Mouse (Mus musculus): ENCODE data around the gene S1pr2. TPM values are rescaled to one million over a fixed set of nuclear protein-coding genes. Genes with fewer than 3 reads are reported as not detected.
"Not testable (repeated sequence)": the region's sequence is repeated elsewhere in the genome, so short reads cannot be mapped to it uniquely, and the experiment has no call there.

The S1pr2 gene
- polyA plus RNA-seq, 1 experiment: 3.4 TPM

- TF ChIP-seq POLR2A (IDR thresholded peaks at IDR 0.05; ENCODE audit: low read depth, low read length) (no peak), CTCF (IDR thresholded peaks at IDR 0.05; ENCODE audit: extremely low read depth, insufficient read depth, insufficient read length, insufficient replicate concordance) (no peak)
- Histone ChIP-seq H3K27ac (ENCODE audit: insufficient read depth, low read length) (peak overlapping the region; percentile 93), H3K4me3 (ENCODE audit: extremely low read depth, insufficient read depth, insufficient read length) (peak overlapping the region; percentile 66), H3K27me3 (ENCODE audit: control insufficient read depth, insufficient read depth, low read length) (no peaks in the 10 kb centered on the region), H3K4me1 (ENCODE audit: control insufficient read depth, insufficient read depth, insufficient read length) (peaks cover 12% of the 10 kb centered on the region; the same call in 1 of the 2 replicates), H3K36me3 (ENCODE audit: control insufficient read depth, insufficient read depth, low read length) (peaks cover 11% of the 10 kb centered on the region)
- peak in 1 of 2 experiments; percentile 36 for DNase-seq (ENCODE audit: low read depth in 1 of 2, low spot score in 2 of 2)
- 5% methylated on average over 17 of the region's 17 CpGs for WGBS
Measured at GRCm38 (mm10) chr9:21016331-21017176, 40.0 kb upstream of the S1pr2 start.

GRCm38 (mm10) chr9:21015571-21016130 is 39.1 kb upstream of the S1pr2 start, which contains the start of gene Icam1:
Gene Icam1, plus strand, starts transcription at chr9:21015985.
- peak in 1 of 2 experiments; percentile 86 for DNase-seq (ENCODE audit: low read depth in 1 of 2, low spot score in 2 of 2)
- peaks cover 4% of the 10 kb centered on the region for H3K36me3 ChIP-seq (ENCODE audit: control insufficient read depth, insufficient read depth, low read length)
- TF ChIP-seq CTCF (IDR thresholded peaks at IDR 0.05; ENCODE audit: extremely low read depth, insufficient read depth, insufficient read length, insufficient replicate concordance) (no peak), POLR2A (IDR thresholded peaks at IDR 0.05; ENCODE audit: low read depth, low read length) (peak; percentile 99)
- no peaks in the 10 kb centered on the region for H3K27me3 ChIP-seq (ENCODE audit: control insufficient read depth, insufficient read depth, low read length)
- 1% methylated on average over 30 of the region's 30 CpGs for WGBS
- H3K27ac ChIP-seq (ENCODE audit: insufficient read depth, low read length): peak within 1 kb of the TSS; percentile 93
- H3K4me1 ChIP-seq (ENCODE audit: control insufficient read depth, insufficient read depth, insufficient read length): peaks cover 12% of the 10 kb centered on the region; the same call in 1 of the 2 replicates
- peak within 1 kb of the TSS; percentile 66 for H3K4me3 ChIP-seq (ENCODE audit: extremely low read depth, insufficient read depth, insufficient read length)

- peak; percentile 61 to 86 for DNase-seq (ENCODE audit: low read depth in 1 of 2, low spot score in 2 of 2)
- H3K27me3 ChIP-seq (ENCODE audit: control insufficient read depth, insufficient read depth, low read length): no peaks in the 10 kb centered on the region
- TF ChIP-seq POLR2A (IDR thresholded peaks at IDR 0.05; ENCODE audit: low read depth, low read length) (no peak), CTCF (IDR thresholded peaks at IDR 0.05; ENCODE audit: extremely low read depth, insufficient read depth, insufficient read length, insufficient replicate concordance) (no peak)
- 0 out of 2 replicates have a peak, but pooled peaks cover 2% of the 10 kb centered on the region for H3K36me3 ChIP-seq (ENCODE audit: control insufficient read depth, insufficient read depth, low read length)
- peak overlapping the region; percentile 93 for H3K27ac ChIP-seq (ENCODE audit: insufficient read depth, low read length)
- WGBS: under 1% methylated on average over 29 of the region's 29 CpGs
- H3K4me1 ChIP-seq (ENCODE audit: control insufficient read depth, insufficient read depth, insufficient read length): peaks cover 12% of the 10 kb centered on the region; the same call in 1 of the 2 replicates
- H3K4me3 ChIP-seq (ENCODE audit: extremely low read depth, insufficient read depth, insufficient read length): peak overlapping the region; percentile 66
Measured at GRCm38 (mm10) chr9:21014691-21015570, 38.4 kb upstream of the S1pr2 start.

- no peak overlapping the region for H3K4me3 ChIP-seq (ENCODE audit: extremely low read depth, insufficient read depth, insufficient read length)
- 0% methylated on average over 1 of the region's 1 CpGs for WGBS
- TF ChIP-seq POLR2A (IDR thresholded peaks at IDR 0.05; ENCODE audit: low read depth, low read length) (no peak), CTCF (IDR thresholded peaks at IDR 0.05; ENCODE audit: extremely low read depth, insufficient read depth, insufficient read length, insufficient replicate concordance) (no peak)
- H3K4me1 ChIP-seq (ENCODE audit: control insufficient read depth, insufficient read depth, insufficient read length): peaks cover 6% of the 10 kb centered on the region; the same call in 1 of the 2 replicates
- peaks cover 6% of the 10 kb centered on the region for H3K36me3 ChIP-seq (ENCODE audit: control insufficient read depth, insufficient read depth, low read length)
- H3K27me3 ChIP-seq (ENCODE audit: control insufficient read depth, insufficient read depth, low read length): no peaks in the 10 kb centered on the region
- no peak for DNase-seq (ENCODE audit: low read depth in 1 of 2, low spot score in 2 of 2)
- no peak overlapping the region for H3K27ac ChIP-seq (ENCODE audit: insufficient read depth, low read length)
Measured at GRCm38 (mm10) chr9:21012368-21012767, 35.8 kb upstream of the S1pr2 start.

GRCm38 (mm10) chr9:21011846-21012312 is 35.3 kb upstream of the S1pr2 start:
- H3K27ac ChIP-seq (ENCODE audit: insufficient read depth, low read length): no peak overlapping the region

GRCm38 (mm10) chr9:21010939-21011541 is 34.5 kb upstream of the S1pr2 start:
- H3K27ac ChIP-seq (ENCODE audit: insufficient read depth, low read length); H3K4me1 ChIP-seq (ENCODE audit: control insufficient read depth, insufficient read depth, insufficient read length); H3K27me3 ChIP-seq (ENCODE audit: control insufficient read depth, insufficient read depth, low read length); H3K4me3 ChIP-seq (ENCODE audit: extremely low read depth, insufficient read depth, insufficient read length); DNase-seq (ENCODE audit: low read depth in 1 of 2, low spot score in 2 of 2): not testable (repeated sequence)
- 69% methylated on average over 9 of the region's 9 CpGs for WGBS
- peaks cover 14% of the 10 kb centered on the region for H3K36me3 ChIP-seq (ENCODE audit: control insufficient read depth, insufficient read depth, low read length)

More at GRCm38 (mm10) chr9:21011846-21012312, 35.3 kb upstream of the S1pr2 start:
- WGBS: 22% methylated on average over 5 of the region's 5 CpGs
- Histone ChIP-seq H3K4me1 (ENCODE audit: control insufficient read depth, insufficient read depth, insufficient read length) (peaks cover 2% of the 10 kb centered on the region; the same call in 1 of the 2 replicates), H3K27me3 (ENCODE audit: control insufficient read depth, insufficient read depth, low read length) (no peaks in the 10 kb centered on the region), H3K4me3 (ENCODE audit: extremely low read depth, insufficient read depth, insufficient read length) (no peak overlapping the region), H3K36me3 (ENCODE audit: control insufficient read depth, insufficient read depth, low read length) (peaks cover 9% of the 10 kb centered on the region)
- TF ChIP-seq POLR2A (IDR thresholded peaks at IDR 0.05; ENCODE audit: low read depth, low read length): no peak
- no peak for TF ChIP-seq CTCF (IDR thresholded peaks at IDR 0.05; ENCODE audit: extremely low read depth, insufficient read depth, insufficient read length, insufficient replicate concordance)
- no peak for DNase-seq (ENCODE audit: low read depth in 1 of 2, low spot score in 2 of 2)
